Mouse (Mus musculus) yolk sac, embryonic 10.5 days (tissue): ENCODE results near the gene Usp48.
A peak's percentile ranks its signal among the peaks of the same experiment; 100 is the strongest.

Experiments used
- DNase-seq: peaks from one replicate; pipeline ENCODE4 v3.0.0-alpha.2; 2017; ENCODE audit warnings: low spot score

Gene Usp48

GRCm38 (mm10) chr4:137609702-137610101 lies 16.1 kb downstream of the Usp48 start:
- no peak for DNase-seq

- DNase-seq = no peak
Observed at GRCm38 (mm10) chr4:137610256-137610655, 16.7 kb downstream of the Usp48 start.

GRCm38 (mm10) chr4:137622847-137623246 lies 29.3 kb downstream of the Usp48 start:
- DNase-seq = no peak

GRCm38 (mm10) chr4:137627476-137628235 lies 34.1 kb downstream of the Usp48 start:
- no peak for DNase-seq

- no peak for DNase-seq
Observed at GRCm38 (mm10) chr4:137628400-137628799, 34.8 kb downstream of the Usp48 start.

GRCm38 (mm10) chr4:137629354-137629753 lies 35.8 kb downstream of the Usp48 start:
- DNase-seq = no peak

GRCm38 (mm10) chr4:137630153-137630552 lies 36.6 kb downstream of the Usp48 start:
- no peak for DNase-seq

- no peak for DNase-seq
Observed at GRCm38 (mm10) chr4:137631596-137631995, 38.0 kb downstream of the Usp48 start.

- no peak for DNase-seq
Observed at GRCm38 (mm10) chr4:137633394-137633793, 39.8 kb downstream of the Usp48 start.

- DNase-seq = no peak
Observed at GRCm38 (mm10) chr4:137636597-137636996, 43.0 kb downstream of the Usp48 start.

GRCm38 (mm10) chr4:137641556-137641955 lies 48.0 kb downstream of the Usp48 start:
- DNase-seq = peak; percentile 36

- peak; percentile 51 for DNase-seq
Observed at GRCm38 (mm10) chr4:137642101-137642500, 48.5 kb downstream of the Usp48 start.

- peak; percentile 27 for DNase-seq
Observed at GRCm38 (mm10) chr4:137643459-137643858, 49.9 kb downstream of the Usp48 start.

GRCm38 (mm10) chr4:137646262-137646661 lies 52.7 kb downstream of the Usp48 start:
- no peak for DNase-seq

GRCm38 (mm10) chr4:137647648-137648047 lies 54.1 kb downstream of the Usp48 start:
- no peak for DNase-seq

- DNase-seq = no peak
Observed at GRCm38 (mm10) chr4:137648230-137648629, 54.7 kb downstream of the Usp48 start.

- DNase-seq = peak; percentile 53
Observed at GRCm38 (mm10) chr4:137650912-137651311, 57.4 kb downstream of the Usp48 start.

- DNase-seq = peak; percentile 59
Observed at GRCm38 (mm10) chr4:137652835-137653346, 59.3 kb downstream of the Usp48 start.

- DNase-seq = no peak
Observed at GRCm38 (mm10) chr4:137655241-137656031, 61.9 kb downstream of the Usp48 start.

GRCm38 (mm10) chr4:137657674-137658073 lies 64.1 kb downstream of the Usp48 start:
- DNase-seq = no peak

- DNase-seq = no peak
Observed at GRCm38 (mm10) chr4:137659541-137659940, 66.0 kb downstream of the Usp48 start.

- DNase-seq = no peak
Observed at GRCm38 (mm10) chr4:137660364-137661077, 67.0 kb downstream of the Usp48 start.
